18 mouse cellular contexts compared by ENCODE assay signal in genomic region chr4:118353689-118354088, GRCm38 (mm10).
"Had no signal": no experiment of that assay in that cellular context is flagged by ENCODE, and none has a peak within 500 bp of the region (broad histone marks: within the 10 kb centered on the region; RNA-seq: fewer than 3 reads in every experiment).

No protein-coding gene starts in this region.

- ATAC-seq: liver, embryonic 12.5 days had no signal

- H3K27me3 ChIP-seq: limb, embryonic 13.5 days; liver, embryonic 15.5 days; midbrain, embryonic 12.5 days had no signal

- DNase-seq: kidney, postnatal 25 days; layer of hippocampus, adult 9-11 months; liver; lung, adult 18-20 months; lung, postnatal 14 days; right cerebral cortex, postnatal 4 days; thymus, adult 2 months; thymus, postnatal 14 days; thymus, postnatal 4 days had no signal

- H3K4me2 ChIP-seq: limb, embryonic 13.5 days; liver, embryonic 12.5 days; liver, embryonic 15.5 days; midbrain, embryonic 12.5 days had no signal

- H3K27ac ChIP-seq: kidney, postnatal 0 days; layer of hippocampus, adult 2 months; limb, embryonic 10.5 days; limb, embryonic 13.5 days; liver, embryonic 12.5 days; liver, embryonic 15.5 days; macrophage; midbrain, embryonic 12.5 days; stomach, postnatal 0 days had no signal

- H3K4me3 ChIP-seq: layer of hippocampus, adult 2 months; limb, embryonic 10.5 days; limb, embryonic 13.5 days; liver, embryonic 12.5 days; liver, embryonic 15.5 days; midbrain, embryonic 12.5 days had no signal

- H3K36me3 ChIP-seq: limb, embryonic 10.5 days; limb, embryonic 13.5 days; liver, embryonic 12.5 days; liver, embryonic 15.5 days; midbrain, embryonic 12.5 days had no signal

- H3K9ac ChIP-seq: limb, embryonic 13.5 days; liver, embryonic 12.5 days; liver, embryonic 15.5 days; midbrain, embryonic 12.5 days had no signal

- H3K4me1 ChIP-seq: limb, embryonic 10.5 days; limb, embryonic 13.5 days; liver, embryonic 15.5 days; midbrain, embryonic 12.5 days had no signal

- H3K9me3 ChIP-seq: limb, embryonic 10.5 days; limb, embryonic 13.5 days; midbrain, embryonic 12.5 days had no signal
